ENCODE assay signal across 24 mouse cellular contexts in the genomic region with DNA sequence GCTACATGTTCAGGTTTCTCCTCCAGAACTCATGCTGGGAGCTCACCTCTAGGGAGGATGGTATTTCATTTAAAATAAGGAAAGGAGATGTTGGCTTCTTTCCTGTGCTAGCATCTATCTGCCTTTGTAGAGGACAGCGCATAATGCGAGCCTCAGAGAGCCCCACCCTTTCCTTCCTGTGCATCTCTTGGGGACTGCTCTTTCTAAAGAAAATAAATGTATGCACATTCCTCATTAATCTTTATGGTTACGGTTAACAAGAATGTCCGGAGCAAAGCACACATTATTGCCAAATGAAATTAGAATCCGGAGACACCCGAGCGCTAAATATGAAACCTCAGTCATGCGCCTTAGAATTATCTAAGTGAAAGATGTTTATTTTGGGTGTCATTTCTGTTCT.
DNase-seq lines count a peak whose midpoint lies in the region; ATAC-seq lines count a peak whose summit lies in the region.
"Had no signal": no experiment of that assay in that cellular context is flagged by ENCODE, and none has a peak within 500 bp of the region (broad histone marks: within the 10 kb centered on the region; RNA-seq: fewer than 3 reads in every experiment).

No protein-coding gene starts in this region.

- ATAC-seq in embryonic facial prominence, embryonic 14.5 days (ENCODE audit: low read depth), result no peak
- no peak for ATAC-seq in kidney, embryonic 15.5 days (replicated peaks; ENCODE audit: low FRiP score)
- ATAC-seq in limb, embryonic 13.5 days (ENCODE audit: low FRiP score, low read depth), result no peak
- no peak for ATAC-seq in cerebellum, adult (ENCODE audit: insufficient number of reproducible peaks, low FRiP score, low TSS enrichment)
- ATAC-seq: CD4-positive, CD25-positive, alpha-beta regulatory T cell, adult 4 months; forebrain, embryonic 13.5 days; forebrain, embryonic 15.5 days; forebrain, postnatal 0 days; Patski had no signal

- no peaks in the 10 kb centered on the region for H3K36me3 ChIP-seq in embryonic facial prominence, embryonic 14.5 days (ENCODE audit: control insufficient read depth, insufficient read depth, low read length)
- no peaks in the 10 kb centered on the region for H3K36me3 ChIP-seq in embryonic facial prominence, embryonic 10.5 days (replicated peaks)
- no peaks in the 10 kb centered on the region for H3K36me3 ChIP-seq in kidney, embryonic 15.5 days
- H3K36me3 ChIP-seq in limb, embryonic 13.5 days, result no peaks in the 10 kb centered on the region
- H3K36me3 ChIP-seq in limb, embryonic 10.5 days, result no peaks in the 10 kb centered on the region
- H3K36me3 ChIP-seq: embryonic facial prominence, embryonic 13.5 days; forebrain, embryonic 15.5 days; G1E had no signal

- no peak overlapping the region for H3K4me2 ChIP-seq in embryonic facial prominence, embryonic 14.5 days (ENCODE audit: low read depth, low read length)
- 0 out of 2 replicates have a peak overlapping the region, but pooled peaks have one; percentile 2 for H3K4me2 ChIP-seq in kidney, embryonic 15.5 days
- H3K4me2 ChIP-seq in limb, embryonic 13.5 days (replicated peaks), result peak overlapping the region; percentile 4; the same call in 1 of the 2 replicates
- H3K4me2 ChIP-seq: embryonic facial prominence, embryonic 13.5 days; forebrain, embryonic 13.5 days; forebrain, embryonic 15.5 days had no signal

- peak; percentile 70 for DNase-seq in embryonic facial prominence, embryonic 14.5 days (ENCODE audit: low spot score)
- no peak for DNase-seq in embryonic facial prominence, embryonic 10.5 days (ENCODE audit: low spot score)
- DNase-seq in kidney, postnatal 36 days, result no peak
- no peak for DNase-seq in limb, embryonic 10.5 days (ENCODE audit: low spot score)
- DNase-seq: adrenal gland, adult 2 months; adrenal gland, postnatal 10 days; adrenal gland, postnatal 25 days; B cell, adult 2 months; cerebellum, adult 11-12 months; cerebellum, adult 2 months; cerebellum, adult 9-10 months; cerebellum, postnatal 10 days; cerebellum, postnatal 25 days; forebrain, postnatal 0 days had no signal

- WGBS in embryonic facial prominence, embryonic 14.5 days, result 55% methylated on average over 8 of the region's 8 CpGs
- WGBS in embryonic facial prominence, embryonic 10.5 days, result 87% methylated on average over 8 of the region's 8 CpGs
- 41% methylated on average over 8 of the region's 8 CpGs for WGBS in kidney, embryonic 15.5 days
- WGBS in limb, embryonic 13.5 days, result 61% methylated on average over 8 of the region's 8 CpGs
- 91% methylated on average over 8 of the region's 8 CpGs for WGBS in limb, embryonic 10.5 days

- H3K9me3 ChIP-seq in embryonic facial prominence, embryonic 14.5 days (ENCODE audit: control insufficient read depth, low read length), result no peaks in the 10 kb centered on the region
- H3K9me3 ChIP-seq in embryonic facial prominence, embryonic 10.5 days, result no peaks in the 10 kb centered on the region
- no peaks in the 10 kb centered on the region for H3K9me3 ChIP-seq in kidney, embryonic 15.5 days (replicated peaks)
- no peaks in the 10 kb centered on the region for H3K9me3 ChIP-seq in limb, embryonic 13.5 days
- H3K9me3 ChIP-seq in limb, embryonic 10.5 days (replicated peaks), result no peaks in the 10 kb centered on the region
- H3K9me3 ChIP-seq: embryonic facial prominence, embryonic 13.5 days; forebrain, embryonic 13.5 days; forebrain, embryonic 15.5 days had no signal

- H3K9ac ChIP-seq in embryonic facial prominence, embryonic 14.5 days (ENCODE audit: low read depth, low read length), result no peak overlapping the region
- H3K9ac ChIP-seq in kidney, embryonic 15.5 days, result no peak overlapping the region
- H3K9ac ChIP-seq in limb, embryonic 13.5 days, result no peak overlapping the region
- H3K9ac ChIP-seq: embryonic facial prominence, embryonic 13.5 days; forebrain, embryonic 13.5 days; forebrain, embryonic 15.5 days; forebrain, postnatal 0 days had no signal

- H3K27ac ChIP-seq in embryonic facial prominence, embryonic 14.5 days (replicated peaks; ENCODE audit: low read depth, low read length), result no peak overlapping the region
- no peak overlapping the region for H3K27ac ChIP-seq in embryonic facial prominence, embryonic 10.5 days (replicated peaks)
- H3K27ac ChIP-seq in kidney, embryonic 15.5 days, result no peak overlapping the region
- H3K27ac ChIP-seq in limb, embryonic 13.5 days, result no peak overlapping the region
- H3K27ac ChIP-seq in limb, embryonic 10.5 days, result no peak overlapping the region
- H3K27ac ChIP-seq: embryonic facial prominence, embryonic 13.5 days; forebrain, embryonic 13.5 days; forebrain, embryonic 15.5 days had no signal

- H3K4me3 ChIP-seq in embryonic facial prominence, embryonic 14.5 days (ENCODE audit: low read depth, low read length), result no peak overlapping the region
- no peak overlapping the region for H3K4me3 ChIP-seq in embryonic facial prominence, embryonic 10.5 days
- H3K4me3 ChIP-seq in kidney, embryonic 15.5 days (replicated peaks), result no peak overlapping the region
- H3K4me3 ChIP-seq in limb, embryonic 13.5 days, result no peak overlapping the region
- H3K4me3 ChIP-seq in limb, embryonic 10.5 days, result no peak overlapping the region
- H3K4me3 ChIP-seq: embryonic facial prominence, embryonic 13.5 days; forebrain, embryonic 13.5 days; forebrain, embryonic 15.5 days had no signal

- no peaks in the 10 kb centered on the region for H3K27me3 ChIP-seq in embryonic facial prominence, embryonic 14.5 days (replicated peaks; ENCODE audit: control insufficient read depth, insufficient read depth, low read length)
- no peaks in the 10 kb centered on the region for H3K27me3 ChIP-seq in embryonic facial prominence, embryonic 10.5 days (replicated peaks; ENCODE audit: low read depth, poor library complexity, severe bottlenecking)
- H3K27me3 ChIP-seq in kidney, embryonic 15.5 days, result no peaks in the 10 kb centered on the region
- no peaks in the 10 kb centered on the region for H3K27me3 ChIP-seq in limb, embryonic 13.5 days
- H3K27me3 ChIP-seq in limb, embryonic 10.5 days (ENCODE audit: low read depth, poor library complexity, severe bottlenecking), result no peaks in the 10 kb centered on the region
- H3K27me3 ChIP-seq: CH12.LX; embryonic facial prominence, embryonic 13.5 days; forebrain, embryonic 13.5 days; forebrain, embryonic 15.5 days; Patski had no signal

- H3K4me1 ChIP-seq in embryonic facial prominence, embryonic 14.5 days (ENCODE audit: control insufficient read depth, insufficient read depth, low read length), result peaks cover 14% of the 10 kb centered on the region
- H3K4me1 ChIP-seq in embryonic facial prominence, embryonic 10.5 days, result no peaks in the 10 kb centered on the region
- 0 out of 2 replicates have a peak, but pooled peaks cover 3% of the 10 kb centered on the region for H3K4me1 ChIP-seq in kidney, embryonic 15.5 days
- H3K4me1 ChIP-seq in limb, embryonic 13.5 days, result peaks cover 18% of the 10 kb centered on the region
- H3K4me1 ChIP-seq in limb, embryonic 10.5 days, result 0 out of 2 replicates have a peak, but pooled peaks cover 4% of the 10 kb centered on the region
- H3K4me1 ChIP-seq: forebrain, embryonic 13.5 days had no signal
